Mouse (Mus musculus): Measurements from ENCODE around the gene Tmem131. TPM values are rescaled to one million over a fixed set of nuclear protein-coding genes. Genes with fewer than 3 reads are reported as not detected.
"Not testable (repeated sequence)": the region's sequence is repeated elsewhere in the genome, so short reads cannot be mapped to it uniquely, and the experiment has no call there.

The Tmem131 gene
- polyA plus RNA-seq, 1 experiment = 17.8 TPM

DNA sequence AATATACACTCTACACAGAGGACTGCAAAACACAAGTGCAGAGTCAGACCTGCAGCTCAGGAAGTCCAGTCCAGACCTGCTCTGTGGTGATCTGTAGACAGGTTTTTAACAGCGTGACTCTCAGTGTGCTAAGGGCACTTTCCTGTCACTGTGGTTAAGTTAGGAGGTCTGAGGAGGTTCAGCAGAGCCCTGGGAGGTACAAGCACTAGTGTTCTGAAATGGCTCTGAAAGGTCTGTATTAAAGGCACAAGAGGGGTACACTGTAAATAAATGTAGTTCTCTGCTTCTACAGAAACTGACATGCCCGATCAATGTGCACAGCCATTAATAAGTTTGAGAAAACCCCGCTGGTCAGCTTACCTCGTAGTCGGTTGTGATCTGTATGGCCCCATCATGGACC is 119.1 kb downstream of the Tmem131 start:
- Histone ChIP-seq H3K27ac (replicated peaks; ENCODE audit: low read depth, low read length) (no peak overlapping the region), H3K4me3 (ENCODE audit: insufficient read depth, low read depth, low read length) (no peak overlapping the region), H3K4me1 (ENCODE audit: control insufficient read depth, insufficient read depth, insufficient read length, low read length) (no peaks in the 10 kb centered on the region)

DNA sequence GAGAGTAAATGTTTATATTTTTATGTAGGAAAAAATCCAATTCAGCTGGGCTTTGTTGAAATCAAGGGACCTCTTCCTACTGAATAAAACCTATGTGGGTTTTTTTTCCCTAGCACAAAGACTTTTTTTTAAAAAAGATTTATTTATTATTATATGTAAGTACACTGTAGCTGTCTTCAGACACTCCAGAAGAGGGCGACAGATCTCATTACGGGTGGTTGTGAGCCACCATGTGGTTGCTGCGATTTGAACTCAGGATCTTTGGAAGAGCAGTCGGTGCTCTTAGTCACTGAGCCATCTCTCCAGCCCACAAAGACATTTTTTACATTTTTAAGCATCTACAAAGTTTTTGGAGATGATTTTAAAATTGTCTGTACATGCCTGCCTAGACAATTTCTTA is 121.5 kb downstream of the Tmem131 start:
- H3K27ac ChIP-seq (replicated peaks; ENCODE audit: low read depth, low read length); H3K4me3 ChIP-seq (ENCODE audit: insufficient read depth, low read depth, low read length); H3K4me1 ChIP-seq (ENCODE audit: control insufficient read depth, insufficient read depth, insufficient read length, low read length): not testable (repeated sequence)

DNA sequence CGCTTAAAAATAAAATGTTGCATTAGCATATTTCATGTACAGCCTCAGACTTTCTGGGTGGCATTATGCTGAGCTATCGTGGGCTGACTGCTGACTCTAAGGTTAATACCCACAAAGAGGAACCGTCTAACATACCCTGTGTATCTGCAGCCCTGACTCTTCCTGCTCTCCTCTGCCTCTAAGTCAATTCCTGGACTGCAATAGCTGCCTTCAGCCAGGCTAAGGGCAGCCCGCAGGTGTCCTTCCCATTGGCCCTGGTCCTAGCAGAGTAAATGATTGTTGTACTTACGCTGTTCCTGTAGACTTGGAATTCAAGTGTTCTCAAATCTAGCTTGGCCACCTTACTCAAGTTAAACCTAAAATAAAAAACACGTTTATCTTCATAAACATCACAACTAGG is 128.3 kb downstream of the Tmem131 start:
- H3K4me3 ChIP-seq (ENCODE audit: insufficient read depth, low read depth, low read length) = no peak overlapping the region
- no peaks in the 10 kb centered on the region for H3K4me1 ChIP-seq (ENCODE audit: control insufficient read depth, insufficient read depth, insufficient read length, low read length)
- H3K27ac ChIP-seq (replicated peaks; ENCODE audit: low read depth, low read length) = no peak overlapping the region

DNA sequence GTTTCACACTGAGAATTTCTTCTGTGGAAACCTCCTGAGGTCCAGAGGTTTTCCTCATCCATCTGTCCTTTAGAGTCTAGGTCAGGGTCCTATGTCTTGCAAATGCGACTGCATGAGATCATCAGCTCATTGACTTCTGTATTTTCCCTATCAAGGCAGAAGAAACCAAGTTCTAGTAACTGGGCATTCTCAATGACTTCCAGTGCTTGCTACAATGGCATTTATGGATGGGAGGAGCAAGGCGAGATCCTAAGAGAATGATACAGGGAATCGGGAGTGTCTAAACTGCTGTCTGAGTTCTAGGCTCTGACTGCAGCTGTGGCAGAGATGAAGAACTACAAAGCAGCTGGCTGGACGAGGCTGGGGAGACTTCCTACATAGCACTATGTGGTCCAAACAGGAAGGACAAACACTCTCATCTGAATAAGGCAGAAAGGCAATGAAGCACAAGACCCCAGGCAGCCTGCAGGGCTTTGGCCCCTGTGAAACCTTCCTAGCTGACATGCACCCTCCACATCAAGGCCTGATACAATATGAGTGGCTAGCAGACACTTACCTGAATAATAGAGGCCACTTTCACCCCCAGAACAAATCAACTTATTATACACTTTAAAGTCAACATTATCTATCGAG is 129.1 kb downstream of the Tmem131 start:
- Histone ChIP-seq H3K4me3 (ENCODE audit: insufficient read depth, low read depth, low read length) (no peak overlapping the region), H3K4me1 (ENCODE audit: control insufficient read depth, insufficient read depth, insufficient read length, low read length) (no peaks in the 10 kb centered on the region), H3K27ac (replicated peaks; ENCODE audit: low read depth, low read length) (no peak overlapping the region)

DNA sequence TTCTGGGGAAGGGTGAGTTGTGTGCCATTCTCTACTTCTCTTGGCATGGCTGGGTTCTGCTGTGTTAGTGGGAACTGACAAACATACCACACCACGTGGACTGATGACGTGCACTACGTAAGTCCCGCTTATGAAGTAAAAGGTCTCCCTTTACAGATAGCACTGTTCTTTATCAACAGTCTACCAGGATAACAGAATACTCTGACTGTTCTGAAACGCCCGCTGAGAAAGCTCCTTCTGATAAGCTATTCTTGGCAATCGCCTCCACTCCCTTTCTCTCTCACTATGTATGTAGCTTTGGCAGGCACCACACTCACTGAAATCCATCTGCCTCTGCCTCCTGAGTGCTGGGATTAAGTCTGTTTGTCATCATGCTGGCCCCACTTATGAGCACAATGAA is 130.1 kb downstream of the Tmem131 start:
- H3K27ac ChIP-seq (replicated peaks; ENCODE audit: low read depth, low read length) = no peak overlapping the region
- no peaks in the 10 kb centered on the region for H3K4me1 ChIP-seq (ENCODE audit: control insufficient read depth, insufficient read depth, insufficient read length, low read length)
- no peak overlapping the region for H3K4me3 ChIP-seq (ENCODE audit: insufficient read depth, low read depth, low read length)

DNA sequence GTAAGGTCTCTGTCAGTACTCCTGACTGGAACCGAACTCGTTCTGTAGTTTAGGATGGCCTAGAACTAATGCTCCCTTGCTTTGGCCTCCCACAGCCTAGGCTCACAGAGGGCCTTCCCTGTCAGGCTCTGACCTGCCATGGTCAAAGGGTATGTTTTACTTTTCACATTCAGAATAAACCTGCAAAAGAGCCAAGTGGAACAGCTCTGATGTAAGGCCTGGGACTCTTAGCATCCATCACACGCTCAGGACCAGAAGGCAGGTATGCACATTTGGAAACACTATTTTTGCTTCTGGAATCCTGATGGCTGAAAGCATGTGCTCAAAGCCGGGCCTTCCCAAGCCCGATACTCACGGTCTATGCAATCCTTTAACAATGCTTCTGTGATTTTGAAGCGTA is 131.7 kb downstream of the Tmem131 start:
- Histone ChIP-seq H3K27ac (replicated peaks; ENCODE audit: low read depth, low read length) (no peak overlapping the region), H3K4me3 (ENCODE audit: insufficient read depth, low read depth, low read length) (no peak overlapping the region), H3K4me1 (ENCODE audit: control insufficient read depth, insufficient read depth, insufficient read length, low read length) (no peaks in the 10 kb centered on the region)

DNA sequence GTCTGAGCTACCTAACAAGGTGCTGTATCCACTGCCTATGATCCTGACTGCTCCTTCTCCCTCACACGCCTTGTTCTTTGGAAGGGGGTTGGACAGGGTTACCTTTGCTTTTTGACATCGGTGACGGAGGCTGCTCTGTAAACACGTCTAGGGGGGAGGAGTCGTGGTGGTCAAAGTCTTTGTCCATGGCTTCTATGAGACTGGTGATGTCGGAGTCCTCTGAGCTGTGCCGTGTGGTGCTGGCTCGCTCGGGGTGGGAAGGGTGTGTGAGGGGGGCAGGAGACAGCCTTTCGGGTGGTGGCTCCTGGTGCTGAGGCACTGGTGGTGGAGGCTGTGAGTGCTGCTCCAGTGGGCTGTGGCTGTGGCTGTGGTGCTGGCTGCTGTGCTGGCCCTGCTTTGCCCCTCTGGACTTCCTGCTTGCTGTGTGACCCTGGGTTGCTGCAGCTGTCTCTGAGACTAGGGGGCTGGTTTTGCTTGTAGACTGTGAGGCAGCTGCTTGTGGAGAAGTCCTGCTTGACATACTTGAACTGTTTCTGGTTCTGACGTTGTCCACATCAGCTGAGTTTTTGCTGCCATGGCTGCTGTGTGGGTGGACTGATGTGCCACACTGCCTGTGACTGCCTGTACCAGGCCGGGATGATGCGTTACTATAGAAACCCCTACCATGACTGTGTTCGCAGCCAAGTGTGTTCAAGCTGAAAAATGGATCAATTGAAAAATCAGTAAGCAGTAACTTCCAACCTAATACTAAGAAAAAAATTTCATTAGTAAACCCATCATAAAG is 135.5 kb downstream of the Tmem131 start:
- Histone ChIP-seq H3K4me3 (ENCODE audit: insufficient read depth, low read depth, low read length) (no peak overlapping the region), H3K4me1 (ENCODE audit: control insufficient read depth, insufficient read depth, insufficient read length, low read length) (no peaks in the 10 kb centered on the region; the same call in 1 of the 2 replicates), H3K27ac (replicated peaks; ENCODE audit: low read depth, low read length) (no peak overlapping the region)

DNA sequence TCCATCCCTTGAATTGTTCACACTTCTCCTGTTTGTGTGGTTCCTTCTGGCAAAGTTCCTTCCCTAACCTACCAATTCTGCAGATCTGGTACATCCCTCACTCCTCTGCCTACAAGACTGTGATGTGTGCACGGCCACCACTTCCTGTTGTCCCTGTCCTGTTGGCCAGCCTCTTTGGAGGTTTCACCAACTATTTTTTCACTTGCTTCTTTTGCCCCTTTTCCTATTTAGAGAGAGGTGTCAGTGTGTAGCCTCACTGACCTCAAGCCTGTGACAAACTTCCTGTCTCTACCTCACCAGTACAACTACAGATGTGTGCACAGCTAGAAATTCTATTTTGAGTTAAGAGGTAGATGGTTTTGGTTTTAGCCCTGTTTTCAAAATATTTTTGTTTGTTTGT is 136.4 kb downstream of the Tmem131 start:
- no peak overlapping the region for H3K27ac ChIP-seq (replicated peaks; ENCODE audit: low read depth, low read length)
- H3K4me1 ChIP-seq (ENCODE audit: control insufficient read depth, insufficient read depth, insufficient read length, low read length) = no peaks in the 10 kb centered on the region; the same call in 1 of the 2 replicates
- H3K4me3 ChIP-seq (ENCODE audit: insufficient read depth, low read depth, low read length) = no peak overlapping the region

DNA sequence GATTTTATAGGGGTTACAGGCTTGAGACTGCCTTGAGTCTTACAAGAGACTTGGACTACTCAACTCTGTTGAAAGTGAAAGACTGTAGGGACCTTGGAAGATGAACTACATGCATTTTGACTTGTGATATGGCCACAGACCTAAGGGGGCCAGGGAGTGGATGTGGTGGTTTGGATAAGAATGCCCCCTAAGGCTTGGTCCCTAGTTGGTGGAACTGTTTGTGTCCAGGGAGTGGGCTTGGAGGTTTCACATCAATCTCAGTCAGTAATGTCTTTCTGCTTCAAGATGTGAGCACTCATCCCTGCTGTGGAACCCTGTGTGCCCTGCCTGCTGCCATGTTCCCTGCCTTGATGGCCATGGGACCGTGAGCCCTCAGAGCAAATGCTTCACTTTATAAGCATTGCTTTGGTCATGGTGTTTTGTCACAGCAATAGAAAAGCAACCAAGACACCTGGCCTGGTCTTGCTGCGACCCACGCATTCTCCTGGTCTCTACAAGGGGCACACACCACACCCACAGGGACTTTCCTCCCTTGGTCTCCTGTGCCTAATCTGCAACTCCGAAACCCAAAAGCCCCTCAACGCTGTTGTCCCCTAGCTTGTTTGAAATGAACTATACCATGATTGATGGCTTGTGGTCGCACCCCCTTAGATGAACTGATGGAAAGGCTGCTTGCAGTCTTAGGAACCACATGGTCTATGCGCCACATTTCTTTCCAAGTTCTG is 137.1 kb downstream of the Tmem131 start:
- Histone ChIP-seq H3K4me1 (ENCODE audit: control insufficient read depth, insufficient read depth, insufficient read length, low read length) (no peaks in the 10 kb centered on the region; the same call in 1 of the 2 replicates), H3K4me3 (ENCODE audit: insufficient read depth, low read depth, low read length) (no peak overlapping the region), H3K27ac (replicated peaks; ENCODE audit: low read depth, low read length) (no peak overlapping the region)

DNA sequence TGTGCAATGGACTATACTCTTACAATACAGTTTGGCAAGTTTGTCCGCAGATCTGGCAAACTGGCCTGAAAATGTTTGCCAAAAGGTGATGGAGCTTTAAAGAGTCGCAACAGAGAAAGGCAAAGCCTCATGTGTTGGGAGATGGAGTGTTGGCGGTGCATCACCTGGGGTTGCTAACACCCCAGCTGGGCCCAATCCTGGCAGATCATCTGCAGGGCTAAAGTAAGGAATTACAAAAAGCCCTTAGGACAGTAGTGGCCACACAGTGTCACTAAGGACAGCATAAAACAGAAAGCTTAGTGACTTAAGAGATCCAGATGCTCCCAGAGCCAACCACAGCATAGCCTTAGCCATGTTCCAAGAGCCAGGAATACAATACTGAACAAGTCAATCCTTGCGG is 138.6 kb downstream of the Tmem131 start:
- Histone ChIP-seq H3K4me1 (ENCODE audit: control insufficient read depth, insufficient read depth, insufficient read length, low read length) (no peaks in the 10 kb centered on the region; the same call in 1 of the 2 replicates), H3K27ac (replicated peaks; ENCODE audit: low read depth, low read length) (no peak overlapping the region), H3K4me3 (ENCODE audit: insufficient read depth, low read depth, low read length) (no peak overlapping the region)

DNA sequence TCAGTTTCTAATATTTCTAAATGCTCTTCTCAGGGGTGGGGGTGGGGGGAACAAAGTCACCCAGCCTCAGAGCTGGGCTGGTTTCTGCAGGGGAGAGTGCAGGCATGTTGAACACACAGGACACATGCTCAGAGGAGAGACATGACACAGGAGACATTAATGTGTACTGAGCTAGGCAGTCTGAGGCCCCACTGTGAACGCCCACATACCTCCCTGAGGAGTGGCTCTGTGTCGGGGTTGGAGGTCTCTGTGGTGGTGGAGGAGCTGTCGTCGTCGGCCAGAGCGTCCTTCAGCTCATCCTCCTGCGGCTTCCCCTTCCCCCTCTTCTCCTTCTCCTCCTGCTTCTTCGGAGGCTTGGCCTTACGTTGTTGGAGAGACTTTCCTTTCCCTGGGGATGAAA is 139.2 kb downstream of the Tmem131 start:
- no peaks in the 10 kb centered on the region; the same call in 1 of the 2 replicates for H3K4me1 ChIP-seq (ENCODE audit: control insufficient read depth, insufficient read depth, insufficient read length, low read length)
- no peak overlapping the region for H3K4me3 ChIP-seq (ENCODE audit: insufficient read depth, low read depth, low read length)
- H3K27ac ChIP-seq (replicated peaks; ENCODE audit: low read depth, low read length) = no peak overlapping the region

DNA sequence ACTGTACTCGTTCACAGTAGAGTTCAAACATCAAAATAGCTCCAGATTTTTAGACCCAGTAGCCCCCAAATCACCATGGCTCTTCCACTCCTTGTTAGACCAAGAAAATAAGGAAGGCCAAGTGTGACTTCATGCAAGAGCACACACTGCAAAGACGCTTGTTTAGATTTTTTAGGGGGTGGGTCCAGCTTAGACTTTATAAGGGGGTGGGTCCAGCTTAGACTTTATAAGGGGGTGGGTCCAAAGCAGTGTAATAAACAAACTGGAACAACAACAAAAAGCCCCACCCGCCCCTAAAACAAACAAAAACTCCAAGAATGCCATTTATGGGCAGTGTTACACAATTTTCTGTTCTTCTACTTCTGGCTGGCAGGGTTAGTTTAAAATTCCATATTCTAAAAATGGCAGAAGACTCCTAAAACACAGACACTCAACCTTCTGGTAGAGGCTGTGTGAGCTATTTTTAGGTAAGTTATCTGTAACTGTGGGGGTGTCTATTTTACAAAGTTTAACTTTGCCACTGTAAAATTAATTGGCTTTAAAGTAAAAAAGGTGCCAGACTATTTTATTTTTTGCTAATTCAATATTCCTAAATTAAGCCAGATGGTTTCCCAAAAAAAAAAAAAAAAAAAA is 143.0 kb downstream of the Tmem131 start:
- no peak overlapping the region for H3K27ac ChIP-seq (replicated peaks; ENCODE audit: low read depth, low read length)
- H3K4me1 ChIP-seq (ENCODE audit: control insufficient read depth, insufficient read depth, insufficient read length, low read length) = no peaks in the 10 kb centered on the region; the same call in 1 of the 2 replicates
- H3K4me3 ChIP-seq (ENCODE audit: insufficient read depth, low read depth, low read length) = no peak overlapping the region

DNA sequence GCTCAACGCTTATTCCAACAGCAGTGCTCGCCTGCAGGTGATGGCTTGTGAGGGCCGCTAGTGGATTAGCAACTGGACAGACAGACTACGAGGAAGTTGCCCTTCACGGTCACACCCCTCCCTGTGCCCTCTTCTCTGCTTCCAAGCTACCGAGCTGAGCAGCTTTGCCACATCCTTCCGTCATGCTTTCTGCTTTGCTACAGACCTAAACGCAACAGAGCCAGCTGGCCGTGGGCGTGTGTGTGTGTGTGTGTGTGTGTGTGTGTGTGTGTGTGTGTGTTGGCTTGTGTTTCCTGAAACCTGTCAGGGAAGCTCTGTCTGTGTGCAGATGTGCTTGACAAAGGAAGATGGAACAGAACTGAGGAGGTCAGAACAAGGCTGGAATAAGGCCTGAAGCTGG is 146.0 kb downstream of the Tmem131 start:
- H3K4me1 ChIP-seq (ENCODE audit: control insufficient read depth, insufficient read depth, insufficient read length, low read length) = no peaks in the 10 kb centered on the region
- H3K4me3 ChIP-seq (ENCODE audit: insufficient read depth, low read depth, low read length) = no peak overlapping the region
- no peak overlapping the region for H3K27ac ChIP-seq (replicated peaks; ENCODE audit: low read depth, low read length)

DNA sequence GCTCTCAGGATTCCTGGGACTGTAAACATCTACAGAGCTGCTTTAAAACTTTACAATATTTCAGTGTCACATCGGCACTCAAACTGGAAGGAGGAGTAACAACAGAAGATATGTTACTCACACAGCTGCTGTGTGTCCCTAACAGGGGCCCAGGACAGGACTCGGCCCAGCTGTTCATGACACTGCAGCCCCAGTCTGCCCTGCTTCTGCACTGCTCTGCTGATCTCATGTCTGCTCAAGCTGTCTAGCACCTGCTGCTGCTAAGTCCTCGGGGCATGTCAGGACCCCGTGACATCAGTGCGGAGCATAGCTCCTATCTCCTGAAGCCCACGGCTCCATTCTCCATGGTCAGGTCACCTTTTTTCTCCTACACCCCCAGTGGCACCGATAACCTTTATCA is 146.8 kb downstream of the Tmem131 start:
- no peak overlapping the region for H3K27ac ChIP-seq (replicated peaks; ENCODE audit: low read depth, low read length)
- H3K4me3 ChIP-seq (ENCODE audit: insufficient read depth, low read depth, low read length) = no peak overlapping the region
- no peaks in the 10 kb centered on the region for H3K4me1 ChIP-seq (ENCODE audit: control insufficient read depth, insufficient read depth, insufficient read length, low read length)

DNA sequence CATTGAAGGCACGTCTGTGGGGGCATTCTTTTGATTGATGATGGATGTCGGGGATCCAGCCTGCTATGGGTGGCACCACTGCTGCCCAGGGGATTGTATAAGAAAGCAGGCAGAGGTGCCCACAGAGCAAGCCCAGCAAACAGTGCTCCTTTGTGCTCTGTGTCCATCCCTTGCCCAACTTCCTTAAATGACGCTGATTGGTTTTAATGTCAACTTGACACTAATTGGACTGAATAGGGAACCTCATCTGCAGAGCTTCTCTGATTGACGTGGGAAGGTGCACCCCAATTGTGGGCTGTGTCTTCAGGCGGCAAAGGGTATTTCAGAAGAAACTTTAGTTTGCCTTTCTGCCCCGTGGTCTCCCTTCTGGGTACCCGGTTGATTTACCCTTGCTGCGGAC is 154.1 kb downstream of the Tmem131 start:
- Histone ChIP-seq H3K4me1 (ENCODE audit: control insufficient read depth, insufficient read depth, insufficient read length, low read length) (no peaks in the 10 kb centered on the region), H3K27ac (replicated peaks; ENCODE audit: low read depth, low read length) (no peak overlapping the region)

More for the DNA sequence above, 154.1 kb downstream of the Tmem131 start:
- H3K4me3 ChIP-seq (ENCODE audit: insufficient read depth, low read depth, low read length) = no peak overlapping the region
